In the genomic region with DNA sequence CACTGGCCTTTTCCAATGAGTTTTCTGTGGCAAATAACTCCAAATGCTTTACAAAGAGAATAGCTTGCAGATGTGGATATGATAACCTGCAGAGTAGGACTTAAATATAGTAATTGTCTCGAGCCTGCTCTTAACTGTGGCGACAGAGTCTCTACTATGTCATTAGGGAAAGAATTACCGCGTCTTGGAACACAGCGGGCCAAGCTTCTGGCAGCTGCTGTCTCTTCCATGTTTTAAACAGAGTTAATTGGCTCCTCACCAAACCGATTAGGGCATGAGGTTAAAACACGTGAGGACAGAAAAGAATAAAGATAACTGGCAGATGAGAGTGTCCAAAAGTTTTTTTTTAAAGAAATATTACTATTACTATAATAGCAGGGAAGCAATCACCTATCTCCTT, we compare ENCODE assay signal across 20 mouse cellular contexts.
DNase-seq lines count a peak whose midpoint lies in the region; ATAC-seq and TF ChIP-seq lines count a peak whose summit lies in the region.
"Had no signal": no experiment of that assay in that cellular context is flagged by ENCODE, and none has a peak within 500 bp of the region (broad histone marks: within the 10 kb centered on the region; RNA-seq: fewer than 3 reads in every experiment).

No protein-coding gene starts in this region.

- no peak overlapping the region for H3K4me3 ChIP-seq in forebrain, embryonic 13.5 days
- no peak overlapping the region for H3K4me3 ChIP-seq in forebrain, embryonic 10.5 days
- H3K4me3 ChIP-seq in limb, embryonic 14.5 days (replicated peaks; ENCODE audit: low read length): no peak overlapping the region
- no peak overlapping the region for H3K4me3 ChIP-seq in limb, embryonic 10.5 days
- no peak overlapping the region for H3K4me3 ChIP-seq in MEL (ENCODE audit: control insufficient read depth in 1 of 2, insufficient read depth in 1 of 2, low read depth in 2 of 2, low read length in 2 of 2)
- no peak overlapping the region for H3K4me3 ChIP-seq in embryonic facial prominence, embryonic 15.5 days (replicated peaks)
- H3K4me3 ChIP-seq: gastrocnemius, adult 2 months; heart, embryonic 10.5 days; hindbrain, embryonic 15.5 days; layer of hippocampus, adult 2 months; limb, embryonic 13.5 days; midbrain, embryonic 12.5 days had no signal

- no peak for TF ChIP-seq EP300 in MEL (IDR thresholded peaks at IDR 0.05; ENCODE audit: low read depth in 1 of 2, low read length in 2 of 2)

- H3K79me2 ChIP-seq in MEL (ENCODE audit: control insufficient read depth, insufficient read depth, low read length, poor library complexity): no peaks in the 10 kb centered on the region

- peaks cover 13% of the 10 kb centered on the region; the same call in 1 of the 2 replicates for H3K4me1 ChIP-seq in forebrain, embryonic 13.5 days
- no peaks in the 10 kb centered on the region for H3K4me1 ChIP-seq in forebrain, embryonic 10.5 days
- no peaks in the 10 kb centered on the region for H3K4me1 ChIP-seq in limb, embryonic 14.5 days (ENCODE audit: control insufficient read depth, insufficient read depth, low read length)
- H3K4me1 ChIP-seq in limb, embryonic 10.5 days: peaks cover 19% of the 10 kb centered on the region
- no peaks in the 10 kb centered on the region for H3K4me1 ChIP-seq in MEL (ENCODE audit: control insufficient read depth in 1 of 2, insufficient read depth in 2 of 2, low read length in 2 of 2)
- peaks cover 14% of the 10 kb centered on the region; the same call in 1 of the 2 replicates for H3K4me1 ChIP-seq in embryonic facial prominence, embryonic 15.5 days
- H3K4me1 ChIP-seq: heart, embryonic 10.5 days; midbrain, embryonic 12.5 days had no signal

- no peaks in the 10 kb centered on the region for H3K9me3 ChIP-seq in forebrain, embryonic 13.5 days (replicated peaks)
- no peaks in the 10 kb centered on the region for H3K9me3 ChIP-seq in forebrain, embryonic 10.5 days
- H3K9me3 ChIP-seq in limb, embryonic 14.5 days (ENCODE audit: control insufficient read depth, low read length): no peaks in the 10 kb centered on the region
- H3K9me3 ChIP-seq in limb, embryonic 10.5 days (replicated peaks): no peaks in the 10 kb centered on the region
- H3K9me3 ChIP-seq in MEL (replicated peaks; ENCODE audit: insufficient read depth, low read length): no peaks in the 10 kb centered on the region
- no peaks in the 10 kb centered on the region for H3K9me3 ChIP-seq in embryonic facial prominence, embryonic 15.5 days (replicated peaks)
- H3K9me3 ChIP-seq: heart, embryonic 10.5 days; hindbrain, embryonic 15.5 days; limb, embryonic 13.5 days; midbrain, embryonic 12.5 days had no signal

- no peak overlapping the region for H3K4me2 ChIP-seq in forebrain, embryonic 13.5 days
- H3K4me2 ChIP-seq in limb, embryonic 14.5 days (replicated peaks; ENCODE audit: low read depth, low read length, severe bottlenecking): no peak overlapping the region
- H3K4me2 ChIP-seq in embryonic facial prominence, embryonic 15.5 days (replicated peaks): no peak overlapping the region
- H3K4me2 ChIP-seq: hindbrain, embryonic 15.5 days; limb, embryonic 13.5 days; midbrain, embryonic 12.5 days had no signal

- no peaks in the 10 kb centered on the region for H3K36me3 ChIP-seq in forebrain, embryonic 13.5 days (ENCODE audit: poor library complexity, severe bottlenecking)
- H3K36me3 ChIP-seq in forebrain, embryonic 10.5 days (replicated peaks): no peaks in the 10 kb centered on the region
- no peaks in the 10 kb centered on the region for H3K36me3 ChIP-seq in limb, embryonic 14.5 days (ENCODE audit: control insufficient read depth, insufficient read depth, low read length)
- no peaks in the 10 kb centered on the region for H3K36me3 ChIP-seq in limb, embryonic 10.5 days
- H3K36me3 ChIP-seq in MEL (ENCODE audit: control insufficient read depth in 1 of 2, insufficient read depth in 2 of 2, low read length in 2 of 2): no peaks in the 10 kb centered on the region
- no peaks in the 10 kb centered on the region for H3K36me3 ChIP-seq in embryonic facial prominence, embryonic 15.5 days
- H3K36me3 ChIP-seq: heart, embryonic 10.5 days; hindbrain, embryonic 15.5 days; limb, embryonic 13.5 days; midbrain, embryonic 12.5 days had no signal

- peak; percentile 36; the same call in 1 of the 2 replicates for ATAC-seq in forebrain, embryonic 13.5 days
- no peak for ATAC-seq in limb, embryonic 14.5 days (ENCODE audit: low FRiP score, low read depth)
- 0 out of 2 replicates have a peak, but pooled peaks have one; percentile 51 for ATAC-seq in embryonic facial prominence, embryonic 15.5 days (ENCODE audit: insufficient number of reproducible peaks, low FRiP score, low TSS enrichment, low read depth)
- ATAC-seq in frontal cortex, adult (ENCODE audit: low TSS enrichment): no peak
- ATAC-seq: CD4-positive, CD25-positive, alpha-beta regulatory T cell, adult 4 months; intestine, postnatal 0 days had no signal

- no peak for TF ChIP-seq RAD21 in MEL (IDR thresholded peaks at IDR 0.05; ENCODE audit: low read depth, low read length)

- no peak overlapping the region for H3K27ac ChIP-seq in forebrain, embryonic 13.5 days
- no peak overlapping the region for H3K27ac ChIP-seq in forebrain, embryonic 10.5 days
- H3K27ac ChIP-seq in limb, embryonic 14.5 days (replicated peaks; ENCODE audit: low read depth, low read length): no peak overlapping the region
- H3K27ac ChIP-seq in limb, embryonic 10.5 days: no peak overlapping the region
- H3K27ac ChIP-seq in MEL (ENCODE audit: control insufficient read depth, low read depth, low read length): no peak overlapping the region
- H3K27ac ChIP-seq in embryonic facial prominence, embryonic 15.5 days (replicated peaks): no peak overlapping the region
- H3K27ac ChIP-seq: gastrocnemius, adult 2 months; heart, embryonic 10.5 days; hindbrain, embryonic 15.5 days; layer of hippocampus, adult 2 months; limb, embryonic 13.5 days; liver, embryonic 14.5 days; midbrain, embryonic 12.5 days had no signal

- no peak for DNase-seq in forebrain, embryonic 10.5 days (ENCODE audit: extremely low spot score, low spot score)
- DNase-seq in limb, embryonic 14.5 days (ENCODE audit: low spot score): peak; percentile 22
- DNase-seq in limb, embryonic 10.5 days (ENCODE audit: low spot score): no peak
- no peak for DNase-seq in MEL (ENCODE audit: low read depth, low spot score)
- no peak for DNase-seq in cerebellum, adult 8-10 months
- DNase-seq: adrenal gland, postnatal 36 days; cerebellum, adult 18-20 months; gastrocnemius, adult 2 months; kidney, postnatal 25 days had no signal

- TF ChIP-seq CTCF in MEL (IDR thresholded peaks at IDR 0.05 in 2 of 3, conservative IDR thresholded peaks at IDR 0.05 in 1 of 3; ENCODE audit: control insufficient read depth in 1 of 3, insufficient read depth in 1 of 3, low read depth in 2 of 3, low read length in 3 of 3, poor library complexity in 1 of 3, severe bottlenecking in 1 of 3): no peak

- 52% methylated on average over 7 of the region's 7 CpGs for WGBS in forebrain, embryonic 13.5 days
- WGBS in forebrain, embryonic 10.5 days: 82% methylated on average over 7 of the region's 7 CpGs
- 25% methylated on average over 7 of the region's 7 CpGs for WGBS in limb, embryonic 14.5 days
- WGBS in limb, embryonic 10.5 days: 55% methylated on average over 7 of the region's 7 CpGs
- 33% methylated on average over 7 of the region's 7 CpGs for WGBS in embryonic facial prominence, embryonic 15.5 days

- H3K27me3 ChIP-seq in forebrain, embryonic 13.5 days: no peaks in the 10 kb centered on the region
- no peaks in the 10 kb centered on the region for H3K27me3 ChIP-seq in forebrain, embryonic 10.5 days (ENCODE audit: poor library complexity, severe bottlenecking)
- H3K27me3 ChIP-seq in limb, embryonic 14.5 days (ENCODE audit: control insufficient read depth, insufficient read depth, low read length): no peaks in the 10 kb centered on the region
- no peaks in the 10 kb centered on the region for H3K27me3 ChIP-seq in limb, embryonic 10.5 days (ENCODE audit: low read depth, poor library complexity, severe bottlenecking)
- no peaks in the 10 kb centered on the region; a peak in 1 of 4 replicates for H3K27me3 ChIP-seq in MEL (ENCODE audit: control insufficient read depth in 1 of 2, insufficient read depth in 2 of 2, low read length in 2 of 2)
- no peaks in the 10 kb centered on the region for H3K27me3 ChIP-seq in embryonic facial prominence, embryonic 15.5 days
- H3K27me3 ChIP-seq: hindbrain, embryonic 15.5 days; midbrain, embryonic 12.5 days had no signal

- no peak overlapping the region for H3K9ac ChIP-seq in forebrain, embryonic 13.5 days
- H3K9ac ChIP-seq in limb, embryonic 14.5 days (ENCODE audit: low read depth, low read length, severe bottlenecking): no peak overlapping the region
- no peak overlapping the region for H3K9ac ChIP-seq in MEL (ENCODE audit: control insufficient read depth, low read depth, low read length, poor library complexity, severe bottlenecking)
- H3K9ac ChIP-seq in embryonic facial prominence, embryonic 15.5 days: no peak overlapping the region
- H3K9ac ChIP-seq: hindbrain, embryonic 15.5 days; limb, embryonic 13.5 days; liver, embryonic 14.5 days; midbrain, embryonic 12.5 days had no signal

- TF ChIP-seq POLR2A in limb, embryonic 14.5 days (IDR thresholded peaks at IDR 0.05; ENCODE audit: borderline replicate concordance, extremely low read depth, insufficient read depth, insufficient read length): no peak
- TF ChIP-seq POLR2A in MEL (IDR thresholded peaks at IDR 0.05; ENCODE audit: control insufficient read depth in 1 of 2, insufficient read depth in 1 of 2, low read depth in 1 of 2, low read length in 2 of 2, poor library complexity in 1 of 2): no peak

TF ChIP-seq in MEL, 35 proteins besides CTCF, POLR2A, EP300 and RAD21:
- TF ChIP-seq BHLHE40 (IDR thresholded peaks at IDR 0.05; ENCODE audit: borderline replicate concordance, low read depth, low read length) (peak; percentile 48; the same call in 1 of the 2 replicates), USF1 (IDR thresholded peaks at IDR 0.05; ENCODE audit: low read depth, low read length) (no peak)

Comparison
In these comparisons a context has a peak if more than half of its experiments do, and no peak if none do; other contexts are left out.
1. ATAC-seq: peak in forebrain, embryonic 13.5 days (single experiment) and embryonic facial prominence, embryonic 15.5 days (single experiment); none in limb, embryonic 14.5 days (single experiment) and frontal cortex, adult (single experiment).